Mouse (Mus musculus): ENCODE data around the gene Eno1.

DNA sequence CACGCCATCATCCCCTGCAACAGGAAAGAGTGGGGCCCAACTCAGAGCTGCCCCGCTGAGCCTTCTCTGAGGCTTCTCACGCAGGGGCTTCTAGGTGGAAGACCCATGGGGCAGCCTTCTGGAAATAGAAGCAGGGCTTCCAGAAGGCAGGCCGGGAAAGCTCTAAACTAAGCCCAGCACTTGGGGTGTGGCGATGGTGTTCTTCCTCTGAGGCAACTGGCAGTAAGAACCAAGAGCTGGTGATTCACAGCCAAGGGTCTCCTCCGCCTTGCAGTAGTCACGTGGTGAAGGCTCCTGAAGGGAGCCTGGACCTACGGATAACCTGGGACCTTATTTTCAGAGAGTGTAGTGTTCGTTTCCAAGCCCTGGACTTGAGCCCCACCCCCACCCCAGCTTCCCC lies 38.3 kb upstream of the Eno1 start:
- TF ChIP-seq CTCF (IDR thresholded peaks at IDR 0.05; ENCODE audit: low read depth, low read length) (no peak), POLR2A (IDR thresholded peaks at IDR 0.05; ENCODE audit: extremely low read depth, insufficient read depth, low read length) (no peak)

All from liver, adult 2 months (tissue).